Mouse (Mus musculus): Measurements from ENCODE around the gene Ly6g6c. TPM values are rescaled to one million over a fixed set of nuclear protein-coding genes. Genes with fewer than 3 reads are reported as not detected.

The Ly6g6c gene
- polyA plus RNA-seq, 1 experiment: 0.17 TPM

DNA sequence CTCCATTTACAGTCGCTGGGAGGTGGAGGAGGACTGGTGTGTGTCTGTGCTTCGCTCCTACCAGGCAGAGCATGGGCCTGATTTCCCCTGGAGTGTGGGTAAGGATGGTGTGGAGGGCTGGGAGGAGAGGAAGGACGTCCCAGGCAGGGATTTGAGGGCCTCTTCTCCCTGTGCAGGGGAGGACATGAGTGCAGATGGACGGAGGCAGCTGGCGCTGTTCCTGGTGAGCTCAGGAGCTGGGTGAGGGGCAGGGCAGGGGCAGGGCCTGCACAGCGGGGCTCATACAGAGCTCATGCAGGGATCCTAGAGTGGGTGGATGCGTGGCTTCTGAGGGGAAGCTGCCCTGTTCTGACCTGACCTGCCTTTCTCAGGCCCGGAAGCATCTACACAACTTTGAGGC is 37.1 kb downstream of the Ly6g6c start:
- DNase-seq (ENCODE audit: low read depth, low spot score): no peak
- WGBS: 74% methylated on average over 8 of the region's 8 CpGs

DNA sequence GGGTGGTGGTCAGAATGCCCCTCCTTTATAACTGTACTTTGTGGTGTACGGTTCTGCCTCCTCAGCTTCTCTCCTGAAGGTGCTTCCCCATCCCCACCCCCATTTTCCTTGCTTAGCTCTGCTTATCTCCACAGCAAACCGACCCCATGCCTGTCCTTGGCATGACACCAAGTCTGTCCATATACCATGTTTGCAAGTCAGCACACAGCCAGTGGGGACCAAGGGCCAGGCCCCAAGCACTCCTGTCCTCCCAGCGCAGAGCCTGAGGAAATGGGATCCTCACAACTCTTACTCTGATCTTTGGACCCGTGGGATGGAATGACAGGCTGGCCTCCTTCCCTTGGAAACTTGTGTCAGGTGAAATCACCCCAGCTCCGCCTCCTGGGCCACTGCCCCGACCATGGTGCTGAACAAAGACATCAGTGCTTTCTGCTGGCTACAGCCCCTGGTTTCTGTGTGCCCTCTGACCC is 38.1 kb downstream of the Ly6g6c start:
- 27% methylated on average over 6 of the region's 6 CpGs for WGBS
- no peak for DNase-seq (ENCODE audit: low read depth, low spot score)

DNA sequence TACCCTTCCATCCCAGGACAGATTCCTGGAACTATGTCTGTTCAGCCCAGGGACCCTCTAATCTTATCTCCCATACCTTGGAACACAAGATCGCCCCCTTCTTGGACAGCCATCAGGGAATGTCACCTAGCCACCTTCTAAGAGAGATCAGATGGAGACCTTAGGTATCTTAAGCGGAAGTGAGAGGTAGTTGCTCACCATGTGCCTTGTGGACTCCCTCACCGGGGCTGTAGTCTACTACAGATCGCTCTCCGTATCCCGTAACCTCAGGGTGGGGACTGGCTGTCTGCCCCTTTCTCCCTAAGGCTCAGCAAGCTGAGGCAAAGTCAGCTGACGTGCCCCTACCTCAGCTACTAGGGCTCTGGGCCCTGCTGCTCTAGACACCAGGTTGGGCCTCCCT is 38.9 kb downstream of the Ly6g6c start:
- WGBS: 93% methylated on average over 7 of the region's 7 CpGs
- no peak for DNase-seq (ENCODE audit: low read depth, low spot score)

DNA sequence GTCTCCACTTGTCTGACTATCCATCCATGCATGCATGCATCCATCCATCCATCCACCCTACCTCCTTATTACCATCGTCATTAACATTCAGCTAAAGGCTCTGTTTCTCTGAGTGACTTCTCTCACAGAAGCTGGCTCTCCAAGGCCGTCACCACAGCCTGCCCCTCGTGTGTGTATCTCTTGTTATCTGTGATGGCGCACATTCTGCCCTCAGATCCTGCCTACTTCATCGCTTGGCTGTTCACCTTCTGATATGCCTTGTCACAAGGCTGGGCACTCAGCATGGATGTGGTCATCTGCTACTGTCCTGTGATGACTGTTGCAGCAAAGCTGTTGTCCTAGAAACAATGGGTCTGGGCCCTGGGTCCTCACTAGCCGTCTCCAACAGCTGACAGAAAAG is 39.6 kb downstream of the Ly6g6c start:
- 87% methylated on average over 6 of the region's 6 CpGs for WGBS

DNA sequence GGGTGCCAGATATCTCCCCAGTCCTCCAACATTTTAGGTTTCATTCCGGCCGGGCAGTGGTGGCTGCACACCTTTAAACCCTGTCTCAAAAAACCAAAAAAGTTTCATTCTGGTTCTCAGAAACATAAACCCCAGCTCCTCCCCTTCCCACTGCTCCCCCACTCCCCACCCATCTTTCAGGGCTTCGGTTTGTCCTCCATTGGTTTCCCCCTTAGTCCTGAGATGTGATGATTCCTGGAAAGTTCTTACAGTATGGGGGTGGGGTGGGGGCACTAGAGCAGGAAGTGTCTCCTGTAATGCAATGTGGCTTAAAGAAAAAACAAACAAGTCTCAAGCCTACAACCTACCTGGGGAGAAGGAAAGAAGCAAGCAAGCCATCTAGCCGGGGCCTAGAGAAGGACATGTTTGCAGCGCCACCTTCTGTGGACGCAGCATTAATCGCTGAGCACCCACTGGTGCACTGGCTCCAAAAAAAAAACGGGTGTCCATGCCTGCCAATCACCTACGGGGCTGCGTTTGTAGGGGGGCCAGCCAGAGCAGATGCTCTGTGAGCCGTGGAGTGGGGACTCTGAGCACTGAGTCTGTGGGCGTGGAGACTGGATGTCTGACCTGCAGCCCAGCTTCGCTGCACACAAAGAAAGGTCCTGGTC is 40.7 kb downstream of the Ly6g6c start:
- no peak for DNase-seq (ENCODE audit: low read depth, low spot score)
- WGBS: 24% methylated on average over 13 of the region's 13 CpGs

More for the DNA sequence above, 39.6 kb downstream of the Ly6g6c start:
- no peak for DNase-seq (ENCODE audit: low read depth, low spot score)

DNA sequence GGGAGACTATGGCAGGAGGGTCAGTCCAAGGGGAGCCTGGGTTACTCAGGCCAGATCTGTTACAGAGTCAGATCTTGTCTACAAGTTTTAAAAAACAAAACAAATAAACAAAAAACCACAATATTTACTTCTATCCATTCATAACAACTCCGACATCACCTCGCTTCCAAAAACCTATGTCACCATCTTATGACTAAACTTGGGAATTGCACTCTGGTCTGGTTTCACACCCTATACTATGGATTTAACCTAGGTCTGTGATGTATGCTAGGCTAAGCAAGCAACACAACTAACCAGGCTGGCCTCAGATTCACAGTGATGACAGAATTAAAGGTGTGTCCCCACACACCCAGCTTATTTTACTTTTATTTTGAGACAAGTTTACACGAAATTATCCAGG is 41.3 kb downstream of the Ly6g6c start:
- 62% methylated on average over 3 of the region's 3 CpGs for WGBS

DNA sequence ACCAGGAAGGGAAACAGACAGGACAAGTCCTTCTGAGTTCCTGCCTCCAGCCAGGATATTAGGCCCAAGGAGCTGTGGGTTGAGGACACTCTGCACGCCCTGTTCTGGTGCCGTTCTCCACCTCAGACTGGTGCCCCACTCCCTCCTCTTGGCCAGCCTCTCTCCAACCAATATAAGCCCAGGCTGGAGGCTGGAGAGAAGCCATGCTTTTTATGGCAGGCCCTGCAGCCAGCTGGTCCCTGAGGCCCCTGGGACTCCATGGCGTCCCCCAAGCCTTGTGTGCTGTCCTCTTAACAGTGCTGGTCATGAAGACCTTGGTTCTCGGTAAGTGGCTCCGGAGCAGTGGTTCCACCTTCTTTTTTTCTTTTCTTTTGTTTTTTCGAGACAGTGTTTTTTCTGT is 42.9 kb downstream of the Ly6g6c start, which contains the start of gene Ly6g5c:
TSS of gene Ly6g5c (plus strand) at position 183 of the 400 bp plus-strand sequence.
- DNase-seq (ENCODE audit: low read depth, low spot score): no peak
- 71% methylated on average over 6 of the region's 6 CpGs for WGBS

More for the DNA sequence above, 41.3 kb downstream of the Ly6g6c start:
- no peak for DNase-seq (ENCODE audit: low read depth, low spot score)

DNA sequence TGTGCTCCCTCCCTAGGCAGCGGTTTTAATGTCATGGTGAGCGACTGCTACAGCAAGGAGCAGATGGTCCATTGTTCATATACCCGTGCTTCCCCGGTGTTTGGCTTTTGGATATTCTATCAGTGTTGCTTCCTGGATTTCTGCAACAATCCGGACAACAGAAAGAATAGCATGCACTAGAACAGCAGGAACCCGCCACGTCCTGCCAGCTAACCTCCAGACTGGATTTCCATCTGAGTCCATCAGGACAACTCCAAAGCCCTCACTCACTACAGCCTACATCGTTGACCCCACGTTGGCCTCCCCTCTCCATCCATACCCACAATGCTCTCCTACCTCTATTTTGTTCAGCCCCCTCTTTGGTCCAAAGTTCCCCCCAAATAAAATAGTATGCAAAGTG is 46.6 kb downstream of the Ly6g6c start:
- DNase-seq (ENCODE audit: low read depth, low spot score): no peak
- 76% methylated on average over 9 of the region's 9 CpGs for WGBS

DNA sequence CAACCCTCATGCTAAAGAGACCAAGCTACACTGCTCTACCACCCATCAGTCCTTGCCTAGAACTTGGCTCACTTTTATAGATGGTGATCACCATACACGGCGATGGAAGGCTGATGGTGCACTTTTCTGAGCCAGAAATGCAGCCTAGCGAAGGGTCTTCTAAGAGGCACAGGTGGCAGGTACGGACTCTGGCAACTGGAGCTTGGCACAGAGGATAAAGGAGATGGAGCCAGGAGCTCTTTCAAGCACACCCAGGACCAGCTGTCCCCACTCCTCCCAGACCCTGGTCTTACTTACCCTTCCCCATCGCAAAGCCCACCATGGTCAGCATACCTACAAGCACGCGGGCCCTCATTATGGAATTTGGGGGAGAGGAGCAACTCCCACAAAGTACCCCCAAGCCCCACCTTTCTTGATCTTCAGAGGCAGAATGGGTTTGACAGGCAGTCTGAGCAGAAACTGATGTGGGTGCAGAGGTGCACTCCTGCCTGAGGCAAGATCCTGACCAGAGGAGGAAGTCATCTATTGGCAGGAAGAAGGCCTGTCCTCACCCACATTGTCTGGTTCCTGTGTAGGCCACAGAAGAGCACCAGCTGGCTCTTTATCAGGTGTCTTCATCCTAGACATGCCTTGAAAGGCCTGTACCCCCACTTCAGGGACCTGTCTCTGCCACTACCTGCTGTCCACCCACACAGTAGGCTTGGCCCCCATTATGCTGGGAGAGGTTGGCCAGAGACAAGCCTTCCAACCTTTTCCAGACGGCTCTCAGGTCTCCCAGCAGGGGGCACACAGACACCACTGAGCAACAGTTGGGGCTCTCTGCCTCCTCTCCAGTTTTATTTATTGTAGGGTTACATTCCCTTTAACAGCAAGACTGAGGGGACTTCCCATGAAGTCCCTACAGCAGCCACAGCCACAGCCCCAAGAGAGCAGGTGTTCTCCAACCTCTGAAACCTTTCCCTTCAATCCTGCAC is 50.1 kb downstream of the Ly6g6c start, which contains the start of gene Ly6g5b:
TSS of gene Ly6g5b (minus strand) at position 383 of the 974 bp plus-strand sequence.
- 78% methylated on average over 8 of the region's 8 CpGs for WGBS
- no peak for DNase-seq (ENCODE audit: low read depth, low spot score)

Other genes with a start within 250 kb of the Ly6g6c start
- 49.5 and 57.9 TPM in 2 replicates for gene Stk19, start 228.4 kb upstream of the Ly6g6c start, polyA plus RNA-seq (2012; rRNA removed)
- 75.2 and 76.4 TPM in 2 replicates for gene Dxo, start 228.4 kb upstream of the Ly6g6c start, polyA plus RNA-seq (2012; rRNA removed)
- 61.1 and 89.6 TPM in 2 replicates for gene Skiv2l, start 215.2 kb upstream of the Ly6g6c start, polyA plus RNA-seq (2012; rRNA removed)
- gene Nelfe, start 215.0 kb upstream of the Ly6g6c start, polyA plus RNA-seq (2012; rRNA removed): 31.2 and 33.8 TPM in 2 replicates
- gene Cfb, start 202.9 kb upstream of the Ly6g6c start, polyA plus RNA-seq (2012; rRNA removed): 64.4 and 94.3 TPM in 2 replicates
- gene Zbtb12, start 185.9 kb upstream of the Ly6g6c start, polyA plus RNA-seq (2012; rRNA removed): 4.7 and 5.8 TPM in 2 replicates
- not detected in 2 replicates for gene Gm20547, start 183.3 kb upstream of the Ly6g6c start, polyA plus RNA-seq (2012; rRNA removed)
- gene C2, start 167.1 kb upstream of the Ly6g6c start, polyA plus RNA-seq (2012; rRNA removed): 28.1 and 31.1 TPM in 2 replicates
- 151 and 185 TPM in 2 replicates for gene Ehmt2, start 166.9 kb upstream of the Ly6g6c start, polyA plus RNA-seq (2012; rRNA removed)
- gene Slc44a4, start 150.9 kb upstream of the Ly6g6c start, polyA plus RNA-seq (2012; rRNA removed): 180 and 226 TPM in 2 replicates
- 64.9 and 118 TPM in 2 replicates for gene Neu1, start 134.1 kb upstream of the Ly6g6c start, polyA plus RNA-seq (2012; rRNA removed)
- 10.5 and 12.0 TPM in 2 replicates for gene Hspa1b, start 106.2 kb upstream of the Ly6g6c start, polyA plus RNA-seq (2012; rRNA removed)
- not detected in 2 replicates for gene Gm20481, start 95.5 kb upstream of the Ly6g6c start, polyA plus RNA-seq (2012; rRNA removed)
- 6.4 and 6.6 TPM in 2 replicates for gene Hspa1a, start 93.2 kb upstream of the Ly6g6c start, polyA plus RNA-seq (2012; rRNA removed)
- 0.21 and 0.22 TPM in 2 replicates for gene Hspa1l, start 92.7 kb upstream of the Ly6g6c start, polyA plus RNA-seq (2012; rRNA removed)
- gene Lsm2, start 83.5 kb upstream of the Ly6g6c start, polyA plus RNA-seq (2012; rRNA removed): 108 and 113 TPM in 2 replicates
- 104 and 139 TPM in 2 replicates for gene Vars, start 64.4 kb upstream of the Ly6g6c start, polyA plus RNA-seq (2012; rRNA removed)
- 0.38 and 0.64 TPM in 2 replicates for gene Vwa7, start 48.8 kb upstream of the Ly6g6c start, polyA plus RNA-seq (2012; rRNA removed)
- 0.81 and 0.83 TPM in 2 replicates for gene Sapcd1, start 37.4 kb upstream of the Ly6g6c start, polyA plus RNA-seq (2012; rRNA removed)
- 2.0 and 3.3 TPM in 2 replicates for gene Msh5, start 18.6 kb upstream of the Ly6g6c start, polyA plus RNA-seq (2012; rRNA removed)
- gene Clic1, start 15.4 kb upstream of the Ly6g6c start, polyA plus RNA-seq (2012; rRNA removed): 209 and 263 TPM in 2 replicates
- gene Ddah2, start 6.4 kb upstream of the Ly6g6c start, polyA plus RNA-seq (2012; rRNA removed): 12.5 and 14.9 TPM in 2 replicates
- gene Mpig6b, start 796 bp downstream of the Ly6g6c start, polyA plus RNA-seq (2012; rRNA removed): 0.26 and 0.47 TPM in 2 replicates
- 0.38 and 0.73 TPM in 2 replicates for gene Ly6g6e, start 11.5 kb downstream of the Ly6g6c start, polyA plus RNA-seq (2012; rRNA removed)
- 0.89 and 3.5 TPM in 2 replicates for gene Ly6g6d, start 12.7 kb downstream of the Ly6g6c start, polyA plus RNA-seq (2012; rRNA removed)
- 1.6 and 2.6 TPM in 2 replicates for gene Ly6g6f, start 20.2 kb downstream of the Ly6g6c start, polyA plus RNA-seq (2012; rRNA removed)
- gene Abhd16a, start 23.9 kb downstream of the Ly6g6c start, polyA plus RNA-seq (2012; rRNA removed): 71.9 and 115 TPM in 2 replicates
- 0.81 TPM in 1 of 2 replicates, not detected in the other for gene Ly6g5c, start 42.9 kb downstream of the Ly6g6c start, polyA plus RNA-seq (2012; rRNA removed)
- gene Ly6g5b, start 50.0 kb downstream of the Ly6g6c start, polyA plus RNA-seq (2012; rRNA removed): 2.2 and 3.0 TPM in 2 replicates
- gene Gpank1, start 56.1 kb downstream of the Ly6g6c start, polyA plus RNA-seq (2012; rRNA removed): 18.4 and 19.4 TPM in 2 replicates
- gene Csnk2b, start 56.7 kb downstream of the Ly6g6c start, polyA plus RNA-seq (2012; rRNA removed): 358 and 375 TPM in 2 replicates
- gene D17H6S53E, start 61.0 kb downstream of the Ly6g6c start, polyA plus RNA-seq (2012; rRNA removed): 11.7 and 17.5 TPM in 2 replicates
- 0.26 TPM in 1 of 2 replicates, not detected in the other for gene Apom, start 66.7 kb downstream of the Ly6g6c start, polyA plus RNA-seq (2012; rRNA removed)
- gene Bag6, start 69.8 kb downstream of the Ly6g6c start, polyA plus RNA-seq (2012; rRNA removed): 103 and 147 TPM in 2 replicates
- gene Prrc2a, start 99.5 kb downstream of the Ly6g6c start, polyA plus RNA-seq (2012; rRNA removed): 227 and 272 TPM in 2 replicates
- 3.7 and 3.8 TPM in 2 replicates for gene Aif1, start 110.7 kb downstream of the Ly6g6c start, polyA plus RNA-seq (2012; rRNA removed)
- gene Lst1, start 123.1 kb downstream of the Ly6g6c start, polyA plus RNA-seq (2012; rRNA removed): 25.5 and 32.1 TPM in 2 replicates
- 23.4 and 35.1 TPM in 2 replicates for gene Ltb, start 129.1 kb downstream of the Ly6g6c start, polyA plus RNA-seq (2012; rRNA removed)
- gene Tnf, start 136.6 kb downstream of the Ly6g6c start, polyA plus RNA-seq (2012; rRNA removed): 3.7 and 4.9 TPM in 2 replicates
- gene Lta, start 140.0 kb downstream of the Ly6g6c start, polyA plus RNA-seq (2012; rRNA removed): 1.8 and 2.5 TPM in 2 replicates
- not detected in 2 replicates for gene Gm16181, start 155.4 kb downstream of the Ly6g6c start, polyA plus RNA-seq (2012; rRNA removed)
- 4.2 and 4.5 TPM in 2 replicates for gene Atp6v1g2, start 168.3 kb downstream of the Ly6g6c start, polyA plus RNA-seq (2012; rRNA removed)
- gene Nfkbil1, start 170.4 kb downstream of the Ly6g6c start, polyA plus RNA-seq (2012; rRNA removed): 11.8 and 13.0 TPM in 2 replicates
- 287 and 309 TPM in 2 replicates for gene Ddx39b, start 176.4 kb downstream of the Ly6g6c start, polyA plus RNA-seq (2012; rRNA removed)
- gene H2-D1, start 197.3 kb downstream of the Ly6g6c start, polyA plus RNA-seq (2012; rRNA removed): 1,065 and 1,224 TPM in 2 replicates